Mouse (Mus musculus): ENCODE data around the gene Rab8a.

DNA sequence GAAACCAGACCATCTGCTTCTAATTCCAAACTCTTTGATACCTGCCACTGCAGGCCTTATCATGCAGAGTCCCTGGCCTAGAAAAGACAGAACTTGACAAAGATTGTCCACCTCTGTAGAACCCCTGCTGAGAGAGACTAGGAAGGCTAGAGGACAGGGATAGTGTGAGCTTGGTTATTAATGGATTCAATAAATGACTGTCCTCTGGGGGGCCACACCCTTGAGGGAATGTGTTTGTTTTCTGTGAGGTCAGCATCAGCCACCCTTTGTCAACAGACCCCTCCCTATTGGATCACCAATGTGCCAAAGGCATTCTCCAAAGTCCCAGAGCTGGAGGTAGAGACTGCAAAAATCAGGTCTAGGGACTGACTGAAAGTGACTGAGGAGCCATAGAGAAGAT is 31.1 kb downstream of the Rab8a start:
- TF ChIP-seq POLR2A (IDR thresholded peaks at IDR 0.05; ENCODE audit: insufficient read depth, low read depth, low read length) (no peak), CTCF (IDR thresholded peaks at IDR 0.05) (no peak)

Measured in heart, adult 2 months (tissue).